Mouse (Mus musculus) CH12.LX (cell line): ENCODE results near the gene Ift140. TPM values are rescaled to one million over a fixed set of nuclear protein-coding genes. Genes with fewer than 3 reads are reported as not detected.
A peak's percentile ranks its signal among the peaks of the same experiment; 100 is the strongest.

ENCODE experiments used
- DNase-seq: peaks from one replicate; pipeline ENCODE4 v3.0.0-alpha.2; 2013; ENCODE audit errors: extremely low read depth
- H3K27ac ChIP-seq: 2 replicates; pipeline ENCODE4 v1.5.1; 2012; ENCODE audit warnings: low read depth, mild to moderate bottlenecking, control low read depth, moderate library complexity; ENCODE audit not compliant: insufficient read depth
- H3K27me3 ChIP-seq: replicated peaks from 2 replicates; pipeline ENCODE3; 2012; ENCODE audit warnings: inconsistent platforms
- H3K36me3 ChIP-seq, 2 experiments: replicated peaks in 1 of 2; 2 replicates each; pipeline versions ENCODE3 to v1.6.1; 2012; ENCODE audit warnings: inconsistent platforms in 1 of 2, low read length in 1 of 2, mild to moderate bottlenecking in 1 of 2, mixed read lengths in 1 of 2, moderate library complexity in 1 of 2; ENCODE audit not compliant: control insufficient read depth in 1 of 2, insufficient read depth in 1 of 2
- H3K4me1 ChIP-seq, 2 experiments: 2 replicates each; pipeline ENCODE4 v1.6.1; 2012; ENCODE audit warnings: inconsistent platforms in 1 of 2, moderate library complexity in 1 of 2; ENCODE audit not compliant: insufficient read depth in 2 of 2, control insufficient read depth in 1 of 2
- H3K4me2 ChIP-seq: 2 replicates; pipeline ENCODE4 v1.6.1; 2012; ENCODE audit warnings: low read depth, mild to moderate bottlenecking, control low read depth; ENCODE audit not compliant: poor library complexity, insufficient read depth, severe bottlenecking
- H3K4me3 ChIP-seq, 3 experiments: fragments of 150-350 bp in 1 of 3; sonication (generic) in 1 of 3; replicated peaks in 1 of 3; 2 replicates each; pipeline versions ENCODE3 to v1.5.1; 2011 to 2012; ENCODE audit warnings: low read depth in 2 of 3, low read length in 2 of 3, mild to moderate bottlenecking in 2 of 3, moderate library complexity in 2 of 3, control low read depth in 1 of 3, improper control_type of control experiment in 1 of 3, inconsistent platforms in 1 of 3, mixed read lengths in 1 of 3; ENCODE audit not compliant: poor library complexity in 1 of 3
- H3K79me2 ChIP-seq: replicated peaks from 2 replicates; pipeline ENCODE4 v1.6.1; 2012; ENCODE audit warnings: mild to moderate bottlenecking, moderate library complexity; ENCODE audit not compliant: control insufficient read depth, poor library complexity, insufficient read depth, severe bottlenecking; ENCODE audit errors: extremely low read depth
- H3K9ac ChIP-seq: 2 replicates; pipeline ENCODE4 v1.6.1; 2012; ENCODE audit warnings: low read depth, mild to moderate bottlenecking, control low read depth, moderate library complexity; ENCODE audit not compliant: insufficient read depth
- H3K9me3 ChIP-seq: replicated peaks from 2 replicates; pipeline ENCODE3; 2012; ENCODE audit warnings: low read length, inconsistent platforms, mixed read lengths
- BHLHE40 ChIP-seq: IDR thresholded peaks from 2 replicates; pipeline ENCODE4 v1.6.1; 2011; ENCODE audit warnings: mild to moderate bottlenecking, low read depth, low read length, improper control_type of control experiment
- CTCF ChIP-seq, 2 experiments: IDR thresholded peaks in 1 of 2; conservative IDR thresholded peaks in 1 of 2; 2 replicates each; pipeline ENCODE4 v1.5.1; 2011 to 2012; ENCODE audit warnings: low read depth in 2 of 2, low read length in 2 of 2, improper control_type of control experiment in 1 of 2, inconsistent platforms in 1 of 2, mild to moderate bottlenecking in 1 of 2, moderate library complexity in 1 of 2
- ELF1 ChIP-seq: IDR thresholded peaks from 2 replicates; pipeline ENCODE4 v1.6.1; 2014; ENCODE audit warnings: low read depth, mild to moderate bottlenecking, inconsistent platforms, low read length, improper control_type of control experiment
- HCFC1 ChIP-seq: IDR thresholded peaks from 2 replicates; pipeline ENCODE4 v1.6.1; 2012; ENCODE audit warnings: low read depth, mild to moderate bottlenecking, inconsistent platforms, low read length, improper control_type of control experiment
- JUN ChIP-seq: IDR thresholded peaks from 2 replicates; pipeline ENCODE4 v1.6.1; 2011; ENCODE audit warnings: low read depth, mild to moderate bottlenecking, low read length, improper control_type of control experiment, moderate library complexity; ENCODE audit not compliant: insufficient read depth
- MAFK ChIP-seq: IDR thresholded peaks from 2 replicates; pipeline ENCODE4 v1.6.1; 2011; ENCODE audit warnings: low read length, improper control_type of control experiment; ENCODE audit not compliant: insufficient replicate concordance
- MEF2A ChIP-seq: IDR thresholded peaks from 2 replicates; pipeline ENCODE4 v1.6.1; 2014; ENCODE audit warnings: low read depth, mild to moderate bottlenecking, inconsistent platforms, low read length, improper control_type of control experiment, borderline replicate concordance
- MXI1 ChIP-seq: IDR thresholded peaks from 2 replicates; pipeline ENCODE4 v1.6.1; 2011; ENCODE audit warnings: mild to moderate bottlenecking, low read depth, low read length, improper control_type of control experiment
- MYC ChIP-seq: IDR thresholded peaks from 2 replicates; pipeline ENCODE4 v1.6.1; 2011; ENCODE audit warnings: low read depth, mild to moderate bottlenecking, improper control_type of control experiment, low read length
- NRF1 ChIP-seq: IDR thresholded peaks from 2 replicates; pipeline ENCODE4 v1.6.1; 2014; ENCODE audit warnings: low read depth, mild to moderate bottlenecking, inconsistent platforms, low read length, improper control_type of control experiment, moderate library complexity
- PAX5 ChIP-seq: IDR thresholded peaks from 2 replicates; pipeline ENCODE4 v1.6.1; 2012; ENCODE audit warnings: low read length, inconsistent platforms, mixed read lengths
- POLR2A ChIP-seq: IDR thresholded peaks from 2 replicates; pipeline ENCODE4 v1.6.1; 2011; ENCODE audit warnings: low read depth, mild to moderate bottlenecking, improper control_type of control experiment, low read length
- POLR2AphosphoS2 ChIP-seq: IDR thresholded peaks from 2 replicates; pipeline ENCODE4 v1.6.1; 2011; ENCODE audit warnings: low read depth, low read length, improper control_type of control experiment
- SIN3A ChIP-seq: IDR thresholded peaks from 2 replicates; pipeline ENCODE4 v1.6.1; 2012; ENCODE audit warnings: low read length, improper control_type of control experiment, inconsistent platforms
- TBP ChIP-seq: conservative IDR thresholded peaks from 2 replicates; pipeline ENCODE4 v1.6.1; 2011; ENCODE audit warnings: low read depth, low read length, improper control_type of control experiment
- TCF12 ChIP-seq: IDR thresholded peaks from 2 replicates; pipeline ENCODE4 v1.6.1; 2014; ENCODE audit warnings: low read depth, mild to moderate bottlenecking, inconsistent platforms, low read length, improper control_type of control experiment
- UBTF ChIP-seq: IDR thresholded peaks from 2 replicates; pipeline ENCODE4 v1.6.1; 2012; ENCODE audit warnings: low read depth, mild to moderate bottlenecking, inconsistent platforms, low read length, improper control_type of control experiment, moderate library complexity
- ZC3H11A ChIP-seq: IDR thresholded peaks from 2 replicates; pipeline ENCODE4 v1.6.1; 2012; ENCODE audit warnings: low read depth, mild to moderate bottlenecking, inconsistent platforms, low read length, improper control_type of control experiment
- ZMIZ1 ChIP-seq: IDR thresholded peaks from 2 replicates; pipeline ENCODE4 v1.6.1; 2012; ENCODE audit warnings: low read depth, mild to moderate bottlenecking, inconsistent platforms, low read length, improper control_type of control experiment
- ZNF384 ChIP-seq: IDR thresholded peaks from 2 replicates; pipeline ENCODE4 v1.6.1; 2012; ENCODE audit warnings: low read depth, low read length, improper control_type of control experiment, inconsistent platforms
- dilution Hi-C: fragments of 300-500 bp; cut with MboI; formaldehyde crosslinking; loops from 2 replicates; pipeline ENCODE4 v1.14.3; 2020; ENCODE audit warnings: low sequenced_read_pairs; ENCODE audit not compliant: extremely low pct_unique_long_range_greater_than_20kb, extremely low pct_ligation_motif_present
- in situ Hi-C: fragments of 300-500 bp; cut with MboI; formaldehyde crosslinking; loops from 3 replicates; pipeline ENCODE4 v1.14.3; 2019; ENCODE audit warnings: low sequenced_read_pairs, low pct_ligation_motif_present, low pct_unique_long_range_greater_than_20kb, mixed read lengths
- polyA plus RNA-seq: library from polyadenylated mRNA; unstranded; fragments of >175 nt; gene quantifications from 2 replicates; pipeline ENCODE4 v1.2.1, GENCODE M21; 2012; ENCODE audit warnings: low read depth; ENCODE audit not compliant: insufficient read length
- total RNA-seq, 2 experiments: library from RNA; depleted of rRNA; stranded (reverse); fragments of 300-350 nt in 1 of 2; fragments of >200 nt in 1 of 2; gene quantifications; 2 replicates each; pipeline ENCODE4 v1.2.3; 2012 to 2014

The Ift140 gene
- total and polyA plus RNA-seq, 3 experiments: 24.4 to 34.8 (median 26.4) TPM

DNA sequence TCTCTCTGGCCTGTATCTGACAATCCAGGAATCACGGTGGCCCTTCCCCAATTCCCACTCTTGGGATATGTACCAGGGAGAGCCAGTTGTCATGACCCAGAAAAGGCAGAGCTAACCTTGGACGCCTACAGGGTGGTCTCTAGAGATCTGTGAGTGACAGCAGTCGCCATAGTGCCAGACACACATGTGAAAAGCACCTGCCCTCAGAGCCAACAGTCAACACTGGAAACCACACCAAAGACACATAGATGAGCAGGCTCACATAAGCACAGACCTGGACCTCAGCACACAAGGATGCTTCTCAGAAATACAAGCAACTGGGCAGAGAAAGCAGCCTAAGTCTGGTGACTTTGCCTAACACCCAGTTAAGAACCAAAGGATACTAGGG is 96.5 kb downstream of the Ift140 start:
- no peak overlapping the region for H3K9ac ChIP-seq
- TF ChIP-seq ZC3H11A: no peak
- TF ChIP-seq CTCF (conservative IDR thresholded peaks at IDR 0.05 in 1 of 2, IDR thresholded peaks at IDR 0.05 in 1 of 2; ENCODE audit: low read depth in 2 of 2, low read length in 2 of 2): no peak
- TF ChIP-seq POLR2AphosphoS2: no peak
- no peak for TF ChIP-seq ELF1
- TF ChIP-seq POLR2A: no peak
- no peak for TF ChIP-seq UBTF
- no peak for TF ChIP-seq ZMIZ1
- TF ChIP-seq, all 38 proteins: peak for 0
- Histone ChIP-seq H3K27ac (no peak overlapping the region), H3K36me3 (peaks cover 33 to 68% of the 10 kb centered on the region in 2 experiments), H3K4me3 (no peak overlapping the region), H3K79me2 (no peaks in the 10 kb centered on the region), H3K27me3 (peaks cover 3% of the 10 kb centered on the region), H3K9me3 (no peaks in the 10 kb centered on the region), H3K4me1 (peaks cover 2 to 30% of the 10 kb centered on the region in 2 experiments; a peak in 3 of 4 replicates), H3K4me2 (no peak overlapping the region)
- DNase-seq: no peak
- in situ Hi-C loops: loop anchor here (5.0 kb wide), 1 partner anchor 165 kb away; no protein-coding TSS in a partner anchor
- dilution Hi-C loops: no loop called here

DNA sequence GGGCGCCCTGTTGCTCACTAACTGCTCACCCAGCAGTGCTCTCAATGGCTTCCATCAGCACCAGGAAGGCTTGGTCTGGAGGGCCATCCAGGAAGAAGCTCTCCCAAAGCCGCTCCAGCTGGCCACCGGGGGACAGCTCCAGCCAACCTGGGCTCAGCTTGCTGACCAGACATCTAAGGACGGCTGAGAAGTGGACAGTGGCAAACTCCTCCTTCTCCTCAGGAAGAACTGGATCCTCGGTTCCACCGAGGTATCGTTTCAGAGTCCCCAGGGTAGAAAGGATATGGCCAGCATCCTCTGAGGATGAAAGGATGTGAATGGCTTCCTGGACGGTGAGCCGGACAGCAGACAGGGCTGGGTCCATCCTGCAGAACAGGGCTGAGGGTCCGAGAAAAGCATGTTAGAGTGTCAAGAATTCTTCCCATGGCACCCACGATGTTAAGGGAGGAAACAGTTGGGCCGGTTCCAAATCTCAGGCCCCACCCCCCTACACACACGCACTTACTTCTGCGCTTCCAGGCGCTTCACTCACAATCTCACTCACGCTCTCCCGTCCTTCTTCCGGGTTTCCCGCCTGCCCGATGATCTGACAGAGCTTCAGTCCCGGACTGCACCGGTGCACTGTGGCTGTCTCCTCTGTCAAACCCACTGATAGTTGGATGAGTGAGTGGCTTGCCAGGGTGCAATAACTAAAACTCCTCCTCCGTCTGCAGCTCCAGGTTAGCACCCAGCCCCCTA is 99.2 kb downstream of the Ift140 start:
- Histone ChIP-seq H3K4me3 (peak overlapping the region; percentile 72 to 79 (median 73)), H3K4me2 (peak overlapping the region; percentile 53), H3K27me3 (peaks cover 26% of the 10 kb centered on the region), H3K4me1 (peaks cover 2 to 30% of the 10 kb centered on the region in 2 experiments; a peak in 3 of 4 replicates), H3K79me2 (no peaks in the 10 kb centered on the region), H3K9ac (peak overlapping the region; percentile 67), H3K9me3 (no peaks in the 10 kb centered on the region), H3K27ac (peak overlapping the region; percentile 35; the same call in 1 of the 2 replicates), H3K36me3 (peaks cover 11 to 42% of the 10 kb centered on the region in 2 experiments)
- TF ChIP-seq SIN3A (peak; percentile 65), MXI1 (no peak)
- in situ Hi-C loops: loop anchor here (5.0 kb wide), 1 partner anchor 162 kb away; no protein-coding TSS in a partner anchor
- DNase-seq: peak; percentile 63
- dilution Hi-C loops: no loop called here

DNA sequence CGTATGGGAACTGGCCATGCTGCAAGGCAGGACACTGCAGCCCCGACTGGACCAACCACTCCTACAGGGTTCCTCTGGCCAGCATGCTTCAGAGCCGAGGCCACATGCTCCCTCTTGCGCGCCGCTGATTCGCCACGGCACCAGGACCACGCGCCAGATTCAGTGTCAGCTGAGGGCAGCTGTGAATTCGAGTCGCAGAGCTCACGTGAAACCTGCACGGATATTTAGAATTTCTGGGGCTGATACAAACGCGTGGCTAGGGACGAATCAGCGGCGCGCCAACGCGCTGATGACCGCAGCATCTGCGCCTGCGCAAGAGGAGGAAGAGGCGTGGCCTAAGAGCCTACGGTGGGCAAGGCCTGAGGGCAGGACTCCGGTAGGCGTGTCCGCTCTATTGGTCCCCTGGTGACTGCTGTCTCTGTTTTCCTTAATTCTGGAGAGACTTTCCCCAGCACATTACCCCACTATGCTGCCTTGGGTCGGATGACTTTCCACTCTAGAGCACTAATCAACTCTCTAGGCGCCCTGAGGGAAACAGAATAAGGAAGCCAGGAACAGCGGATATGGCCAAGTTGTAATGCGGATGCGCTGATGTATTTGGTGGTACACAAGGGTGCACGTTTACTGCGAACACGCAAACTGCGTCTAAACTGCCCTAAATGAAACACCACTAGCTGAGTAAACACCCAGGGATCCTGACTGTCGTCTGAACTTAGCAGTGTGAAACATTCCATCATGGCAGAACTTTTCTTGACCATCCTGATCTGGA is 100.0 kb downstream of the Ift140 start, which contains the start of gene Telo2:
Telo2 (minus strand) TSS at position 304 of the 769 bp plus-strand sequence.
- Histone ChIP-seq H3K79me2 (no peaks in the 10 kb centered on the region), H3K36me3 (peaks cover 3 to 34% of the 10 kb centered on the region in 2 experiments), H3K27ac (peak within 1 kb of the TSS; percentile 35; the same call in 1 of the 2 replicates), H3K27me3 (peaks cover 34% of the 10 kb centered on the region), H3K9me3 (no peaks in the 10 kb centered on the region), H3K9ac (peak within 1 kb of the TSS; percentile 67), H3K4me3 (peak within 1 kb of the TSS; percentile 72 to 79 (median 73)), H3K4me1 (peaks cover 2 to 30% of the 10 kb centered on the region in 2 experiments; a peak in 3 of 4 replicates), H3K4me2 (peak within 1 kb of the TSS; percentile 53)
- peak; percentile 91 for DNase-seq
- in situ Hi-C loops (no loop called here), dilution Hi-C loops (no loop called here)
- TF ChIP-seq ZMIZ1: peak; percentile 56; the same call in 1 of the 2 replicates
- peak; percentile 84 for TF ChIP-seq TCF12
- TF ChIP-seq POLR2A: peak; percentile 84
- TF ChIP-seq MXI1: peak; percentile 98
- TF ChIP-seq PAX5: no peak
- TF ChIP-seq TBP: peak; percentile 57; the same call in 1 of the 2 replicates
- peak; percentile 95 for TF ChIP-seq NRF1
- TF ChIP-seq JUN: no peak
- no peak for TF ChIP-seq ZNF384
- no peak; the same call in 1 of the 2 replicates for TF ChIP-seq MAFK
- TF ChIP-seq CTCF (conservative IDR thresholded peaks at IDR 0.05 in 1 of 2, IDR thresholded peaks at IDR 0.05 in 1 of 2; ENCODE audit: low read depth in 2 of 2, low read length in 2 of 2): no peak
- peak; percentile 88 for TF ChIP-seq BHLHE40
- TF ChIP-seq ELF1: peak; percentile 71
- TF ChIP-seq MEF2A: peak; percentile 74
- peak; percentile 99 for TF ChIP-seq MYC
- TF ChIP-seq UBTF: no peak
- TF ChIP-seq HCFC1: peak; percentile 84
